Mouse (Mus musculus) intestine, embryonic 16.5 days (tissue): ENCODE measurements around the gene Nutm1. TPM values are rescaled to one million over a fixed set of nuclear protein-coding genes. Genes with fewer than 3 reads are reported as not detected.
A peak's percentile ranks its signal among the peaks of the same experiment; 100 is the strongest.

Source experiments
- ATAC-seq: fragments of 200-750 bp; cut with Nextera tagmentation; 2 replicates; pipeline ENCODE4 v1.8.0; 2017; ENCODE audit warnings: moderate TSS enrichment, moderate library complexity
- H3K27ac ChIP-seq: fragments of 300-500 bp; sonication (generic); 2 replicates; pipeline ENCODE4 v1.5.1; 2014; ENCODE audit warnings: mild to moderate bottlenecking, low read length
- H3K27me3 ChIP-seq: fragments of 300-500 bp; sonication (generic); replicated peaks from 2 replicates; pipeline ENCODE4 v1.6.1; 2014; ENCODE audit warnings: low read length, control low read depth, mixed read lengths; ENCODE audit not compliant: control insufficient read depth, insufficient read depth
- H3K36me3 ChIP-seq: fragments of 300-500 bp; sonication (generic); 2 replicates; pipeline ENCODE4 v1.6.1; 2014; ENCODE audit warnings: low read length, control low read depth; ENCODE audit not compliant: control insufficient read depth, insufficient read depth
- H3K4me1 ChIP-seq: fragments of 300-500 bp; sonication (generic); 2 replicates; pipeline ENCODE4 v1.6.1; 2014; ENCODE audit warnings: low read length, control low read depth, mixed read lengths; ENCODE audit not compliant: control insufficient read depth, insufficient read depth
- H3K4me2 ChIP-seq: fragments of 300-500 bp; sonication (generic); 2 replicates; pipeline ENCODE4 v1.6.1; 2014; ENCODE audit warnings: low read depth, low read length, control low read depth
- H3K4me3 ChIP-seq: fragments of 300-500 bp; sonication (generic); 2 replicates; pipeline ENCODE4 v1.5.1; 2014; ENCODE audit warnings: mild to moderate bottlenecking, low read length
- H3K9ac ChIP-seq: fragments of 300-500 bp; sonication (generic); 2 replicates; pipeline ENCODE4 v1.6.1; 2014; ENCODE audit warnings: low read depth, low read length
- H3K9me3 ChIP-seq: fragments of 300-500 bp; sonication (generic); 2 replicates; pipeline ENCODE4 v1.6.1; 2016; ENCODE audit warnings: low read length, control low read depth; ENCODE audit not compliant: control insufficient read depth
- WGBS: fragments of 180-500 bp; shearing (Covaris S2); extraction: QIAGEN DNeasy Blood & Tissue Kit; methylation state at CpG from one replicate; pipeline ENCODE4 v1.1.7; 2014; 5-methylcytosine and 5-hydroxymethylcytosine counted together
- polyA plus RNA-seq: library from polyadenylated mRNA; unstranded; fragments of >200 nt; fragmentation: Nextera tagmentation; extraction: Ambion mirVana; gene quantifications from 2 replicates; pipeline ENCODE4 v1.2.1, GENCODE M21; 2015

Gene Nutm1
- polyA plus RNA-seq, 1 experiment from 2014 or later, result 0.04 TPM

DNA sequence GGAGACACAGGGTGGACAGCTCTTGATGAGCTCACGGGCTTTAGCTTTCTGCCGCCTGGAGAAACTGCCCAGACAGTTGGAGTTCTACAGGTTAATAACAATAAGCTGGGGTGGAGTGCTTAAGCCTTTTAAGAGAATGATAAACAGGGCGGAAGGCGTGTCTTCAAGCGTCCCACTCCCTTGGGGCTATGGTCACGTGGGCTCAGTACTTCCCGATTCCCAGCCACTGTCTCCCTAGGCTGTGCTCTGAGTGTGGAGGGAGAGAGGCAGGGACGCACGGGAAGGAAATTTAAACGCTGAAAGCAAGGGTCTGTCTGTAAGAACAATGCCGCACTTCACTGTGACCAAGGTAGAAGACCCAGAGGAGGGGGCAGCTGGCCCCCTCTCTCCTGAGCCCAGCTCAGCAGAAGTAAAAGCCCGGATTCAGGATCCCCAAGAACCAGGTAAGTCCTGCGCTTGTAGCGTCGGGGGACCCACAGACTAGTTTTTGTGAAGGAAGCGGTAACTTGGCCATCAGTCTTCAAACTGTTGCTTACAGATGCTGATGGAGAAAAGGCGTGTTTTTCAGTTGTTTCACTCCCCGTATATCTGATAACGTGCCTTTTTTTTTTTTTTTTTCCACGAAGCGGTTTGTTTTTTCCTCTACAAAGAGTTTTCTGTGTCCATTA is 25.4 kb upstream of the Nutm1 start:
- Histone ChIP-seq H3K4me2 (peak overlapping the region; percentile 77), H3K36me3 (no peaks in the 10 kb centered on the region), H3K27me3 (no peaks in the 10 kb centered on the region), H3K4me3 (peak overlapping the region; percentile 69), H3K9me3 (no peaks in the 10 kb centered on the region), H3K4me1 (peaks cover 3% of the 10 kb centered on the region; the same call in 1 of the 2 replicates), H3K27ac (peak overlapping the region; percentile 79), H3K9ac (peak overlapping the region; percentile 78)
- ATAC-seq, result peak; percentile 94
- 1% methylated on average over 21 of the region's 21 CpGs for WGBS

DNA sequence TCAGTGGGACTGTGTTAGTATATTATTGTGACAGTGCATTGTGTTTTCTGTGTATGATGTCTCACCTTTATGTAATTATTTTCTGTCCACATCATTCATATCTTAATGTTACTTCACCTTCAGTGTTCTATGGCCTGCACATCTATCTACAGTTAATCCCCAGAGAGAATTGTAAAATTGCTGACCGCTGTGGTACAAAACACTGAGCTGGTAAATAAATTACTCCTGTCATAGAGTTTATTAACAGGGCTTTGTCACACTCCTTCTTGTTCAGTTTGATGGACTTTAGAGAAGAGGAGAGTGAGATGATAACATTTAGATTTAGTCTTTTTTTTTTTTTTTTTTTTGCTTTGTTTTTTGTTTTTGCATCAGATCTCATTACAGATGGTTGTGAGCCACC is 23.8 kb upstream of the Nutm1 start:
- H3K27me3 ChIP-seq, result no peaks in the 10 kb centered on the region
- WGBS, result 82% methylated on average over 1 of the region's 1 CpGs
- H3K4me2 ChIP-seq, result no peak overlapping the region
- no peak overlapping the region for H3K27ac ChIP-seq
- H3K4me1 ChIP-seq, result peaks cover 3% of the 10 kb centered on the region; the same call in 1 of the 2 replicates
- H3K9ac ChIP-seq, result no peak overlapping the region
- H3K4me3 ChIP-seq, result no peak overlapping the region
- H3K9me3 ChIP-seq, result no peaks in the 10 kb centered on the region
- ATAC-seq, result no peak
- no peaks in the 10 kb centered on the region for H3K36me3 ChIP-seq

DNA sequence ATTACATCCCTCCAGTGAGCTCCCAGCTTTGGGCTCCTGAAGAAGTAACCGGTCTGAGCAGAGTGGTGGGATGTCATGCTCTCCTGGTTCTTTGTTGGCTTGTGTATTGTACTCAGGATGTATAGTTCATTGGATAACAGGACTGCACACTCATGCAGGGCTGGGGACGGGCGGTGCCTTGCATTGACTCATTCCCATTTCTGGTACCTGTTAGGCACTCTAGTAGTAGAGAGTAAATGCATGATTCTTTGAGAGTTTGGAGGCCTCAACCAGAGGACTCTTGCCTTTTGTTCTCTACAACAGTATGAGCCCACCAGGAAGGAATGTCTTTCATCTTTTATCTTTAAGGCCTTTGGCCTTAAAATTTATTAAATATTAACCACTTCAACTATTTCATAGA is 17.8 kb upstream of the Nutm1 start:
- no peaks in the 10 kb centered on the region for H3K36me3 ChIP-seq
- H3K9me3 ChIP-seq, result no peaks in the 10 kb centered on the region
- H3K4me2 ChIP-seq, result no peak overlapping the region
- 0 out of 2 replicates have a peak overlapping the region, but pooled peaks have one; percentile 2 for H3K27ac ChIP-seq
- peak; percentile 82 for ATAC-seq
- H3K27me3 ChIP-seq, result no peaks in the 10 kb centered on the region
- peaks cover 4% of the 10 kb centered on the region; the same call in 1 of the 2 replicates for H3K4me1 ChIP-seq
- WGBS, result 76% methylated on average over 3 of the region's 3 CpGs
- H3K4me3 ChIP-seq, result no peak overlapping the region
- no peak overlapping the region for H3K9ac ChIP-seq

DNA sequence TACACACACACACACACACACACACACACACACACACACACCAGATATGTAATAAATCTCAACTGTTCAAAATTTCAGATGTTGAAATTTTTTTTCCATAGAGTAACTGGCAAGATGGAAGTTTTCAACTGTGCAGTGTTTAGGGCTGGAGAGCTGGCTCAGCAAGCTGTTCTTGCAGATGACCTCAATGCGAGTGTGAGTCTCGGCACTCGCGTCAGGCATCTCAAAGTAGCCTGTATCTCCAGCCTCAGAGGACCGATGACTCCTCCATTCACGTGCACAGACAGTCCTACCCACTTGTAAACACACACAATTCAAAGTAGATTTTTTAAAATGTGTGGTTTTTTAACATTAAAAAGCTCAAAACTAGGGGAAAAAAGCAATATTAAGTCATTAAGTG is 14.4 kb upstream of the Nutm1 start:
- no peak overlapping the region for H3K27ac ChIP-seq
- H3K27me3 ChIP-seq, result no peaks in the 10 kb centered on the region
- H3K9ac ChIP-seq, result no peak overlapping the region
- peaks cover 4% of the 10 kb centered on the region; the same call in 1 of the 2 replicates for H3K4me1 ChIP-seq
- H3K4me2 ChIP-seq, result no peak overlapping the region
- no peaks in the 10 kb centered on the region for H3K36me3 ChIP-seq
- ATAC-seq, result no peak
- 86% methylated on average over 6 of the region's 6 CpGs for WGBS
- no peaks in the 10 kb centered on the region for H3K9me3 ChIP-seq
- H3K4me3 ChIP-seq, result no peak overlapping the region

DNA sequence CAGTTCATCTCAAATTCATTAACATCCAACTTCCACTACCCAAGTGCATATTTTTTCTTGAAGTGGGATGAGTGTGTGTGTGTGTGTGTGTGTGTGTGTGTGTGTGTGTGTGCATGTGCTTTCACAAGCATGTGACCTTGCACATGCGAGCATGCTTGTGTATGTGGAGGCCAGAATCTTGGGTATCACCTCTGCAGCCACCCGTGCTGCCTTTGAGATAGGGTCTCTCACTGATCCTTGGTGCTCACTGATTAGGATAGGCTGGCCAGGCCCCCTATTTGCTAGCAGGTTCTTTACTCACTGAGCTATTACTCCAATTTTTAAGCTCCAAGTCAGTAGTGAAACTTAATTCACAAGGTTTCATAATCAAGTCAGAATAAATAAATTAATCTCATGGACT is 13.8 kb upstream of the Nutm1 start:
- ATAC-seq, result no peak
- WGBS, result 88% methylated on average over 2 of the region's 2 CpGs
- Histone ChIP-seq H3K4me2 (no peak overlapping the region), H3K9me3 (no peaks in the 10 kb centered on the region), H3K27me3 (no peaks in the 10 kb centered on the region), H3K27ac (no peak overlapping the region), H3K4me3 (no peak overlapping the region), H3K4me1 (peaks cover 7% of the 10 kb centered on the region; the same call in 1 of the 2 replicates), H3K36me3 (no peaks in the 10 kb centered on the region), H3K9ac (no peak overlapping the region)

DNA sequence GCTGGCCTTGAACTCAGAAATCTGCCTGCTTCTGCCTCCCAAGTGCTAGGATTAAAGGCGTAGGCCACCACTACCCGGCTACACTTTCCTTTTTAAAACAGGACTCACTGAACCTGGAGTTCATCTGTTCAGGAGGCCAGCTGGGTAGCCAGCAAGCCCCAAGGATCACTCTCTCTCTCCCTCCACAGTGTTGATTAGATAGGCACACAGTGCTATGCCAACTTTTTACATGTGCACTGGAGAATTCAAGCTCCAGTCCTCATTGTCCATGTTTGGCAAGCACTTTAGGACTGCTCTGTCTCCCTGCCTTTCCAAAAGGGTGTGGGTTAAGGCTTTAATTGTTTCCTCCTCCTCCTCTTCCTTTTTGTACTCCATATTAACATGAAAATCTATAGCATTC is 10.9 kb upstream of the Nutm1 start:
- Histone ChIP-seq H3K36me3 (no peaks in the 10 kb centered on the region), H3K9me3 (no peaks in the 10 kb centered on the region), H3K4me1 (peaks cover 7% of the 10 kb centered on the region), H3K9ac (no peak overlapping the region), H3K4me2 (no peak overlapping the region), H3K4me3 (no peak overlapping the region), H3K27me3 (no peaks in the 10 kb centered on the region), H3K27ac (no peak overlapping the region)
- WGBS, result 87% methylated on average over 2 of the region's 2 CpGs
- no peak for ATAC-seq

DNA sequence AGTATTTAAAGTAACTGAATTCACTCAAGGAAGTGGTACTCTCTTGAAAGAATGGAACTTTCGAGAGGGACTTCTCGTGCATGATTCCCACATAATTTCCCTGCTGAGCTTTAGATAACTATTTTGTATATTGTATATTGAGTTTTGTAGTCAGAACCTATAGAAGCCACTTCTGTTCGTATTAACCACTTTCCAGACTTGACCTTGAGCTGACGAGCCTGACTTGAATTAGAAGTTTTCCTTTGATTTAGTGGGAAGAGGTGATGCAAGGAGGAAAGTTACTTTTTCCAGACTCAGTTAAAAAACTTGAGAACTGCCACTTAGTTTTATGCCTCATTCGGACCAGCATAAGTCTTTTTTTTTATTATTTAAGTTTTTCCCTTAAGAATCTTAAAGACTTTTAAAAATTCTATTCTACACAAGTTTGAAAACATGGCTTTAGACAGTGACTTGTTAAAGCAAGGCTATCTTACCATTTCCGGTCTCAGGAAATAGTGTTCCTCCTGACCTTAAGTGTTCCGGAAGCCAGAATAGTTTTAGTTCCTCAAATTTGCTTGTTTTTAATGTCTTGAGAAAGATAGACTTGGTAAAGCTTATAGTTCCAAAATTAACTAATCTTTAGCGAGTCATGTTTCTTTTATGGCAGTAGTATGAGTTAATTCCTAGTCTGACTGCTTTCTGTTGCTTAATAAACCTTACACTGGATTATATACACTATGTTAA is 8.6 kb upstream of the Nutm1 start:
- peaks cover 14% of the 10 kb centered on the region for H3K4me1 ChIP-seq
- no peaks in the 10 kb centered on the region for H3K27me3 ChIP-seq
- H3K4me3 ChIP-seq, result no peak overlapping the region
- H3K9me3 ChIP-seq, result no peaks in the 10 kb centered on the region
- H3K9ac ChIP-seq, result no peak overlapping the region
- no peak overlapping the region for H3K27ac ChIP-seq
- peak overlapping the region; percentile 31; the same call in 1 of the 2 replicates for H3K4me2 ChIP-seq
- WGBS, result 71% methylated on average over 8 of the region's 8 CpGs
- H3K36me3 ChIP-seq, result no peaks in the 10 kb centered on the region
- no peak for ATAC-seq

DNA sequence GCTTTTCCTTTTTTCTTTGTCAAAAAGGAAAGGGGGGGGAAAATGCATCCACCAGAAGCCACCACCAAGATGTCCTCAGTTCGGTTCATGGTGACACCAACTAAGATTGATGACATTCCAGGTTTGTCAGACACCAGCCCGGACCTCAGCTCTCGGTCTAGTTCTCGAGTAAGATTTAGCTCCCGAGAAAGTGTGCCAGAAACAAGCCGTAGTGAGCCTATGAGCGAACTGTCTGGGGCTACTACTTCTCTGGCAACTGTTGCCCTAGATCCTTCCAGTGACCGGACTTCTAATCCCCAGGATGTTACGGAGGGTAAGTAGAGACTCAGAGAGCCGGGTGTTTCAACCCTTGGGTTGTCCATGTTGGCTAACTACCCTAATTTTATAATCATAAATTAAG is 7.7 kb upstream of the Nutm1 start:
- Histone ChIP-seq H3K4me2 (peak overlapping the region; percentile 72), H3K9ac (peak overlapping the region; percentile 83; the same call in 1 of the 2 replicates), H3K4me3 (peak overlapping the region; percentile 83), H3K9me3 (no peaks in the 10 kb centered on the region), H3K27ac (no peak overlapping the region), H3K36me3 (no peaks in the 10 kb centered on the region), H3K27me3 (no peaks in the 10 kb centered on the region), H3K4me1 (peaks cover 14% of the 10 kb centered on the region)
- no peak for ATAC-seq
- WGBS, result 32% methylated on average over 10 of the region's 10 CpGs

DNA sequence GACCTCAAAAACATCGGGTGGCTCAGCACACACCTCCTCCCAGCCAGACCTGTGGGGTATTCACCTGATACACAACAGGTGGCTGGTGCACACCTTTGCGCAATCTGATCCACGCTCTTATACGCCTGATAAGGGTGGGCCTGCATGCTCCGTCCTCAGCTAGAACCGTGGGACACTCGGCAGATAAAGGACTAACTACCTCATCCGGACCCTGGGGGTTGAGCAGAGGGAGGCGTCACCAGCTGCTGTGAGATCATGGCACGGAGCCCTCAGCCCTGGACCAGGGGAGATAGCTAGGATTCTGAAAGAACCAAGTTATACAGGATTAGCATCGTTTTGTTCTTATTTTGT is 7.1 kb upstream of the Nutm1 start, which contains the start of gene Gm21985:
Gm21985 (plus strand) TSS at position 73 of the 351 bp plus-strand sequence.
- 1% methylated on average over 11 of the region's 11 CpGs for WGBS
- H3K27ac ChIP-seq, result peak within 1 kb of the TSS; percentile 85
- H3K4me3 ChIP-seq, result peak within 1 kb of the TSS; percentile 83
- peak within 1 kb of the TSS; percentile 83 for H3K9ac ChIP-seq
- H3K9me3 ChIP-seq, result no peaks in the 10 kb centered on the region
- H3K36me3 ChIP-seq, result no peaks in the 10 kb centered on the region
- peaks cover 14% of the 10 kb centered on the region for H3K4me1 ChIP-seq
- peak within 1 kb of the TSS; percentile 72 for H3K4me2 ChIP-seq
- no peaks in the 10 kb centered on the region for H3K27me3 ChIP-seq
- peak; percentile 24 for ATAC-seq
